Mouse (Mus musculus) heart, postnatal 0 days (tissue): Measurements from ENCODE around the gene Ggps1.

Experiments used
- CTCF ChIP-seq: IDR thresholded peaks from 2 replicates; pipeline ENCODE4 v1.5.1; 2016; ENCODE audit warnings: antibody characterized with exemption, control low read depth, low read depth
- EP300 ChIP-seq: IDR thresholded peaks from 2 replicates; pipeline ENCODE4 v1.6.1; 2016; ENCODE audit warnings: antibody characterized with exemption, low read depth

DNA sequence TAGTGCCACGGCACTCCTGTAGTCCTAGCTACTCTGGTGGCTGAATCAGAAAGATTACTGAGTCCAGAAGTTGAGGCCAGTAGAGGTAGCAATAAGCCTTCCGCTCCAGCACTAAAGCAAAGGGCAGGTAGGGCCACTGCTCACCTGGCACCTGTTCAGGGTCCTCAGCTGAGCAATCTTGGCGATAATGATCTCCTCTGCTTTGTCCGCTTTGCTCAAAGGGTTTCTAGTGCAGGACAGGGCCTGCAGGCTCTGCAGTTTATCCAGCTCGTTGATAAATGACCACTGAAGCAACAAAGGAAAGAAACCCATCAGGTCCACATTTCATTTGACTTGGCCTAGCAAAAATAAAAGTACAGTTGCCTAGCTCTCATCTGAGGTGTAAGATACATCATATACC is 58.3 kb downstream of the Ggps1 start:
- TF ChIP-seq CTCF (no peak), EP300 (no peak)
